Mouse (Mus musculus) A20 (cell line): ENCODE data around the gene Itgb6.

ENCODE experiments used
- DNase-seq: peaks from one replicate; pipeline ENCODE4 v3.0.0-alpha.2; 2011; ENCODE audit warnings: low read depth, low spot score

Gene Itgb6

DNA sequence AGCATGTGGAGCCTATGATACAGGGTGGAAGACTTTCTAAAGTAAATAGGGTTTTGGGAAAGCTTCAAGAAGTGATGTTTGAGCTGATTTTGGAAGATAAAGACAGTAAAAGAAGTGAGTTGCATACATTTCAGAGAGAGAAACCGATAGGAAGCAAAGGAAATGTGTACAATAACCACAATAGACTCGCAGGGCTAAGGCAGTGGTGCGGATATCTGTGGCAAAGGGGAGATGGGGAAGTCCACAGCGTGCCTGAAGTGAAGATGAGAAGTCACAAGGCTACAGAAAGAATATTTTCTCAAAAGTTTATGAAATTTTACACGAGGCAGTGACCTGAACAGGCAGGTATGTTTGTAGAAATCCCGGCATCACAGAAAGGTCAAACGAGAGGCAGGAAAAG is 100.3 kb downstream of the Itgb6 start:
- no peak for DNase-seq

- DNase-seq = no peak
Measured at GRCm38 (mm10) chr2:60614758-60615157, 107.7 kb downstream of the Itgb6 start.

- no peak for DNase-seq
Measured at GRCm38 (mm10) chr2:60613857-60614228, 108.6 kb downstream of the Itgb6 start.

GRCm38 (mm10) chr2:60612906-60613856 is 109.3 kb downstream of the Itgb6 start:
- DNase-seq = no peak

GRCm38 (mm10) chr2:60611622-60612021 is 110.8 kb downstream of the Itgb6 start:
- DNase-seq = no peak

GRCm38 (mm10) chr2:60609436-60610199 is 112.8 kb downstream of the Itgb6 start:
- DNase-seq = no peak

- DNase-seq = peak; percentile 5
Measured at GRCm38 (mm10) chr2:60607980-60608379, 114.5 kb downstream of the Itgb6 start.

DNA sequence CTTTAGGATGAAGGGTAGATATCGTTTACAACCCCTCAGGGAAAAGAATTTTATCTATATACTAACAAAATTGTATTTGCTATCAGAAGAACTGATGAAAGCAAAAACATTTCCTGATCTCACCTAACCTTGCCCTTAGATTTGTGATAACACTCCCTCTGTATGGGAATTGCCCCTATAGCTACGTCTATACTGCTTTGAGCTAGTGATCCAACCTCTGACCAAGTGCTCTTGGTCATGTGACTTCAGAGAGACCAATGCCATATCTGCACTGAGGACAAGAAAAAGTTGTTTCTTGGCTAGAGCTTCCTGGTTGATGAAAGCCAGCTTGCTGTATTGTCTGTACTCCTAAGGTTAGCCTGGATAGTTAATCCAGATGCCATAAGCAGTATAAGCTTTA is 121.1 kb downstream of the Itgb6 start:
- no peak for DNase-seq

GRCm38 (mm10) chr2:60600863-60601262 is 121.6 kb downstream of the Itgb6 start:
- DNase-seq = no peak

DNA sequence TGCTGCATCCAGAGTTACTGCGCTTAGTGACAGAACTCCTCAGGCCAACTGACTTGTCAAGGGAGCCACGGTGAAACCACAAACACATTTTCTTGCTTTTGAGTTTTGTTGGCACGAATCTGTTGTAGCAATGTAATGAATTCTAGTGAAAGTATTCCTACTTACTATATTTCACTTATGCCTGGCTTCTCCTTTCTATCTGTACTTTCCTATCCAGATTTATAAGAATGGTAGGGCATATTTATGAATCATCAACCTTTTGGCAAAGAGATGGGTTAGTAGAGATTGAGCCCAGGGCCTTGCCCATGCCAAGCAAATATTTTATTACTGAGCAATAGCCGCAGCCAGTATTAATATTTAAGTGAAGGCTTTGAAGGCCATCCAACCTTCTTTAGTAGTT is 139.0 kb downstream of the Itgb6 start:
- DNase-seq = no peak

GRCm38 (mm10) chr2:60554561-60554960 is 167.9 kb downstream of the Itgb6 start:
- no peak for DNase-seq

DNA sequence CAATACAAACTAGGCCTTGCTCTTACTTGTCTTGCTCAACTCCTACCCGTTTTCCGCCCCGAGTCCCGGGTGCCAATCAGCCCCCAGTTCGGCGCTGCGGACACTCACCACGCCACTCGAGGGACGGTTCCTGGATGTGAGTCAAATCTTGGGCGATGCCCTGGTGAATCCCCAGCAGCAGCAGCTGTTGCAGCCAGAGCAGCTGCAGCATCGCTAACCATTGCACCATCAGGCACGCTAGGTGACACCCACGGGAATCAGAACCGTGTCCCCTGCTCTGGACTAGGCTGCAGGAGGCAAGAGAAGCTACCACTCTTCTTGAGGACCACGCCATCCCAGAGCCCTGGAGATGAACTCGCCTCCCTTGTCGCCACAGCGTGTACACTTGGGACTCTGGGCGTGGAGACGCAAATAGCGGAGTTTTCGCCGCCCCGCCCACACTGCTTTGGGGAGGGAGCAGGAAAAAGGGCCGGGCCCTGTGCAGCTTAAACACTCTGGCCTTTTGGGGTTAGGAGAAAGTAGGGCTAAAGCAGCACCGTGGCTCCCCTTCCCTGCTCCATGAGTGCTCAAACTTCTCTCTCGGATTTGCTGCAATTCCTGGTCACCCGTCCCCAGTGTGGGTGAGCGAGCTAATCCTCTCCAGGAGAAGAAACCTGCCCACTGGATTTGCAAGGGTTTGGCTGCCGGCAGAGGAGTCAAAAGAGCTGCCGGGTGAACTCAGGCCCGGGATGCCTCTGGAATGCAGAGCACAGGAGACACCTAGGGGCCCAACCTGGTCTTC is 169.4 kb downstream of the Itgb6 start, which contains the start of gene Pla2r1:
Gene Pla2r1 (minus strand): TSS at position 407 of the 781 bp plus-strand sequence.
- no peak for DNase-seq

- DNase-seq = no peak
Measured at GRCm38 (mm10) chr2:60552177-60552901, 170.1 kb downstream of the Itgb6 start.

DNA sequence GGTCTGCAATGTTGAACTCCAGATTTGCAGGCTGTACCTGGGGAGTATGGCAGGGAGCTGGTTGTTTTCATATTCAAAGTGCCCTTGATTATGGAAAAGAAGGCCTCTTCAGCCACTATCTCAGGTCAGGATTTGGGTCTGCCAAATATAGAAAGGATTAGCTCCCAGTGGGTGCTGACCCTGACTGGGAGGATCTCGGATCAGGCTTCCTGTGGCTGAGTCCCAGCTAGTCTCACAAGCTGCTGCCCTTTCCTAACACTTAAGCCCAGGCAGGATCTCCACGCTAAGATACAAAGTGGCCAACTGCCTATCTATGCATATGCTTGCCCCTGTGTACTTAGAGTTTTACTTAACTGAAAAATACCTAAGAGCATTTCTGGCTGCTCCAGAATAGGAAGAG is 170.8 kb downstream of the Itgb6 start:
- DNase-seq = no peak

GRCm38 (mm10) chr2:60550521-60550920 is 171.9 kb downstream of the Itgb6 start:
- DNase-seq = no peak

DNA sequence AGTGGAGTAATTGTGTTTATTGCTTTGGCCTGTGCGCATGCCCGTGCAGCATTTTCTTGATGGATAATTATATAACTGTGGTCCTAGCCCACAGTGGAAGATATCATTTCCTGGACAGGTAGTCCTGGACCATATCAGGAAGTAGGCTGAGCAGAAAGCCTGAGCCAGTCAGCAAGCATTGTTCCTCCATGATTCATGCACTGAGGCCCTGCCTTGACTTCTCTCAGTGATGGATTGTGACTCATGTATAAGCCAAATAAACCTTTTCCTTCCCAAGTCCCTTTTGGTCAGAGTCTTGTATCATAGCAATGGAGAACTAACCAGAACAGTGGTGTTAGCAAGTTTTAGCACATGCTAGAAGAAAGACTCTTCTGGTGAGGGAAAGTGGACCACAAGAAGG is 172.6 kb downstream of the Itgb6 start:
- DNase-seq = no peak
